In the genomic region with DNA sequence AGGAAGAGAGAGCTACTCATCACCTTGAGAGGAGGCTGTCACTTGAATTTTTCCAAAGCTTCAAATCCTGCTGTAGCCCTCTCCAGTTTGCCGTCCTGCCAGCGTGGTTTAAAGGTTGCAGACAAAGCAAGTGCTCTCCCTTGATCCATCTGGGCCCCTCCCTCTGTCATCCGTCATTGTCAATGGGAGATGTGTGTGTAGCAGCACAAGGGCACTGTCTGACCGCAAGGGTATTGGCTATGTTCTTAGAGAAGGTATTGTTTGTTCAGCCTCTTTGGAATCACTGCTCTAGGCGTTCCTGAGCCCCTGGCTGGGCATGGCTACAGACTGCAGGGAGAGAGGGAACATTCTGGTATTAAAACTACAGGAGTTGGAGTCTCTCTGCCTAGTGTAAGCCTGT, we compare ENCODE assay signal across 12 mouse cellular contexts.
DNase-seq lines count a peak whose midpoint lies in the region; ATAC-seq and TF ChIP-seq lines count a peak whose summit lies in the region.
"Had no signal": no experiment of that assay in that cellular context is flagged by ENCODE, and none has a peak within 500 bp of the region (broad histone marks: within the 10 kb centered on the region; RNA-seq: fewer than 3 reads in every experiment).

No protein-coding gene starts in this region.

- no peak overlapping the region for H3K27ac ChIP-seq in ES-E14 (ENCODE audit: insufficient read depth, low read depth, low read length, poor library complexity, severe bottlenecking)
- peak overlapping the region; percentile 93 for H3K27ac ChIP-seq in forebrain, embryonic 11.5 days (ENCODE audit: low read depth, low read length)
- H3K27ac ChIP-seq: heart, embryonic 13.5 days; kidney, embryonic 15.5 days had no signal

- WGBS in forebrain, embryonic 11.5 days = 7% methylated on average over 5 of the region's 5 CpGs

- no peak overlapping the region for H3K9ac ChIP-seq in ES-E14 (ENCODE audit: insufficient read depth, low read depth, low read length, poor library complexity, severe bottlenecking)
- H3K9ac ChIP-seq in forebrain, embryonic 11.5 days (ENCODE audit: low read length) = peak overlapping the region; percentile 32; the same call in 1 of the 2 replicates
- H3K9ac ChIP-seq: heart, embryonic 13.5 days; kidney, embryonic 15.5 days had no signal

- H3K4me3 ChIP-seq in ES-E14 (ENCODE audit: insufficient read depth in 1 of 2, low read depth in 1 of 2, low read length in 2 of 2, poor library complexity in 1 of 2, severe bottlenecking in 1 of 2) = no peak overlapping the region
- H3K4me3 ChIP-seq in forebrain, embryonic 11.5 days (ENCODE audit: low read depth, low read length) = no peak overlapping the region
- H3K4me3 ChIP-seq: erythroblast, embryonic 14.5 days; heart, embryonic 13.5 days; kidney, embryonic 15.5 days had no signal

- intact Hi-C loops in left cerebral cortex, postnatal 36 days (cut with DNase I) = loop anchor here (10.0 kb wide), 1 partner anchor 77 kb away; a partner anchor contains a TSS

- in situ Hi-C loops in ES-E14 (cut with MboI; ENCODE audit: low sequenced_read_pairs in 2 of 2, unreplicated experiment in 2 of 2) = no loop called here

- peak; percentile 22; the same call in 1 of the 2 replicates for ATAC-seq in forebrain, embryonic 11.5 days (replicated peaks; ENCODE audit: low FRiP score)

- H3K27me3 ChIP-seq in forebrain, embryonic 11.5 days (ENCODE audit: control insufficient read depth, insufficient read depth, low read length) = no peaks in the 10 kb centered on the region
- H3K27me3 ChIP-seq: heart, embryonic 13.5 days; kidney, embryonic 15.5 days had no signal

- DNase-seq in ES-E14 (ENCODE audit: low read depth, low spot score) (peak; percentile 26), ZHBTc4 (ENCODE audit: low read depth, low spot score) (peak; percentile 78)
- no peak for DNase-seq in forebrain, embryonic 11.5 days (ENCODE audit: low spot score)
- peak; percentile 84 for DNase-seq in mesoderm, embryonic 11.5 days (ENCODE audit: low read depth, low spot score)
- no peak for DNase-seq in testis, postnatal 14 days (ENCODE audit: low spot score)
- DNase-seq in urinary bladder, postnatal 36 days (ENCODE audit: low spot score in 2 of 2) = no peak
- DNase-seq in left cerebral cortex, postnatal 36 days (ENCODE audit: low spot score in 2 of 2) = no peak
- no peak for DNase-seq in cerebellum, adult 11 months
- DNase-seq: lung, postnatal 14 days had no signal

- no peaks in the 10 kb centered on the region for H3K36me3 ChIP-seq in ES-E14 (ENCODE audit: control insufficient read depth, insufficient read depth, low read length, poor library complexity, severe bottlenecking)
- no peaks in the 10 kb centered on the region for H3K36me3 ChIP-seq in forebrain, embryonic 11.5 days (ENCODE audit: control insufficient read depth, insufficient read depth, low read length)
- H3K36me3 ChIP-seq: heart, embryonic 13.5 days; kidney, embryonic 15.5 days had no signal

- no peaks in the 10 kb centered on the region for H3K9me3 ChIP-seq in ES-E14 (ENCODE audit: control insufficient read depth, insufficient read depth, low read depth, low read length)
- H3K9me3 ChIP-seq in forebrain, embryonic 11.5 days (ENCODE audit: control insufficient read depth, low read length) = no peaks in the 10 kb centered on the region
- H3K9me3 ChIP-seq: heart, embryonic 13.5 days; kidney, embryonic 15.5 days had no signal

- H3K4me1 ChIP-seq in ES-E14 (ENCODE audit: control insufficient read depth in 2 of 2, insufficient read depth in 2 of 2, low read length in 2 of 2, poor library complexity in 1 of 2) = 0 out of 4 replicates have a peak, but pooled peaks cover 0 to 3% of the 10 kb centered on the region in 2 experiments
- H3K4me1 ChIP-seq in forebrain, embryonic 11.5 days (replicated peaks; ENCODE audit: control insufficient read depth, insufficient read depth, low read length) = peaks cover 56% of the 10 kb centered on the region

- H3K4me2 ChIP-seq in forebrain, embryonic 11.5 days (ENCODE audit: low read depth, low read length, severe bottlenecking) = peak overlapping the region; percentile 8; the same call in 1 of the 2 replicates
- H3K4me2 ChIP-seq: heart, embryonic 13.5 days; kidney, embryonic 15.5 days had no signal

TF ChIP-seq in ES-E14, 5 proteins besides CTCF, POLR2A, EP300 and RAD21:
- TF ChIP-seq HCFC1 (IDR thresholded peaks at IDR 0.05; ENCODE audit: borderline replicate concordance, insufficient read depth, low read length) (no peak), ZC3H11A (IDR thresholded peaks at IDR 0.05; ENCODE audit: borderline replicate concordance, low read depth, low read length) (no peak), ZNF384 (IDR thresholded peaks at IDR 0.05; ENCODE audit: low read depth, low read length) (no peak), CHD2 (IDR thresholded peaks at IDR 0.05; ENCODE audit: low read depth, low read length) (no peak), MAFK (IDR thresholded peaks at IDR 0.05; ENCODE audit: insufficient read depth, low read depth, low read length) (no peak)

Comparison
In these comparisons a context has a peak if more than half of its experiments do, and no peak if none do; other contexts are left out.
1. DNase-seq: peak in ES-E14 (single experiment), ZHBTc4 (single experiment) and mesoderm, embryonic 11.5 days (single experiment); none in forebrain, embryonic 11.5 days (single experiment), testis, postnatal 14 days (single experiment), urinary bladder, postnatal 36 days (0 of 2), left cerebral cortex, postnatal 36 days (0 of 2) and cerebellum, adult 11 months (single experiment).